Mouse (Mus musculus): ENCODE measurements at regions not wholly inside any gene's neighbourhood (a gene's known extent, or its start where the extent isn't known, plus 50 kb on each side); places are given as distances from the start of the nearest gene placed in this dataset.
"Not testable (repeated sequence)": the region's sequence is repeated elsewhere in the genome, so short reads cannot be mapped to it uniquely, and the experiment has no call there.

- no peaks in the 10 kb centered on the region for H3K27me3 ChIP-seq
- peaks cover 6% of the 10 kb centered on the region; the same call in 1 of the 2 replicates for H3K4me1 ChIP-seq
- no peak overlapping the region for H3K4me3 ChIP-seq (replicated peaks)
- ATAC-seq (ENCODE audit: low FRiP score): no peak
- H3K9ac ChIP-seq: no peak overlapping the region
- no peaks in the 10 kb centered on the region for H3K36me3 ChIP-seq (replicated peaks)
- H3K4me2 ChIP-seq: no peak overlapping the region
- H3K9me3 ChIP-seq: no peaks in the 10 kb centered on the region
- no peak overlapping the region for H3K27ac ChIP-seq
Observed at GRCm38 (mm10) chr1:194504207-194504606, 113.8 kb upstream of the Plxna2 start.

GRCm38 (mm10) chr1:194503517-194503916 is 114.5 kb upstream of the Plxna2 start:
- no peak overlapping the region for H3K9ac ChIP-seq
- WGBS: 38% methylated on average over 3 of the region's 3 CpGs
- no peaks in the 10 kb centered on the region for H3K27me3 ChIP-seq
- ATAC-seq (ENCODE audit: low FRiP score): peak; percentile 55; the same call in 1 of the 2 replicates
- no peak overlapping the region for H3K4me3 ChIP-seq (replicated peaks)
- no peaks in the 10 kb centered on the region for H3K36me3 ChIP-seq (replicated peaks)
- H3K4me2 ChIP-seq: no peak overlapping the region
- peaks cover 6% of the 10 kb centered on the region; the same call in 1 of the 2 replicates for H3K4me1 ChIP-seq
- H3K27ac ChIP-seq: no peak overlapping the region
- no peaks in the 10 kb centered on the region for H3K9me3 ChIP-seq

GRCm38 (mm10) chr1:194496424-194496823 is 121.6 kb upstream of the Plxna2 start:
- WGBS: 84% methylated on average over 2 of the region's 2 CpGs
- H3K9me3 ChIP-seq: no peaks in the 10 kb centered on the region
- no peaks in the 10 kb centered on the region for H3K27me3 ChIP-seq
- no peak overlapping the region for H3K4me2 ChIP-seq
- no peak overlapping the region for H3K4me3 ChIP-seq (replicated peaks)
- H3K36me3 ChIP-seq (replicated peaks): no peaks in the 10 kb centered on the region
- no peak overlapping the region for H3K27ac ChIP-seq
- H3K4me1 ChIP-seq: no peaks in the 10 kb centered on the region
- no peak overlapping the region for H3K9ac ChIP-seq
- ATAC-seq (ENCODE audit: low FRiP score): no peak

GRCm38 (mm10) chr1:194491111-194491510 is 126.9 kb upstream of the Plxna2 start:
- H3K36me3 ChIP-seq (replicated peaks): no peaks in the 10 kb centered on the region
- H3K4me2 ChIP-seq: no peak overlapping the region
- ATAC-seq (ENCODE audit: low FRiP score): no peak
- no peaks in the 10 kb centered on the region for H3K9me3 ChIP-seq
- no peaks in the 10 kb centered on the region for H3K4me1 ChIP-seq
- no peak overlapping the region for H3K27ac ChIP-seq
- no peak overlapping the region for H3K9ac ChIP-seq
- no peaks in the 10 kb centered on the region for H3K27me3 ChIP-seq
- no peak overlapping the region for H3K4me3 ChIP-seq (replicated peaks)

GRCm38 (mm10) chr1:194488126-194488525 is 129.9 kb upstream of the Plxna2 start:
- H3K9ac ChIP-seq: no peak overlapping the region
- no peaks in the 10 kb centered on the region for H3K27me3 ChIP-seq
- H3K4me3 ChIP-seq (replicated peaks): no peak overlapping the region
- no peaks in the 10 kb centered on the region for H3K4me1 ChIP-seq
- no peak overlapping the region for H3K27ac ChIP-seq
- ATAC-seq (ENCODE audit: low FRiP score): no peak
- no peak overlapping the region for H3K4me2 ChIP-seq
- no peaks in the 10 kb centered on the region for H3K9me3 ChIP-seq
- no peaks in the 10 kb centered on the region for H3K36me3 ChIP-seq (replicated peaks)

- no peaks in the 10 kb centered on the region for H3K27me3 ChIP-seq
- no peak overlapping the region for H3K27ac ChIP-seq
- no peak overlapping the region for H3K4me2 ChIP-seq
- no peak overlapping the region for H3K9ac ChIP-seq
- H3K9me3 ChIP-seq: no peaks in the 10 kb centered on the region
- H3K4me3 ChIP-seq (replicated peaks): no peak overlapping the region
- H3K4me1 ChIP-seq: no peaks in the 10 kb centered on the region
- ATAC-seq (ENCODE audit: low FRiP score): no peak
- no peaks in the 10 kb centered on the region for H3K36me3 ChIP-seq (replicated peaks)
Observed at GRCm38 (mm10) chr1:194482717-194483059, 135.3 kb upstream of the Plxna2 start.

- Histone ChIP-seq H3K4me3 (replicated peaks) (no peak overlapping the region), H3K4me2 (no peak overlapping the region), H3K27me3 (no peaks in the 10 kb centered on the region), H3K4me1 (no peaks in the 10 kb centered on the region), H3K9me3 (no peaks in the 10 kb centered on the region), H3K36me3 (replicated peaks) (no peaks in the 10 kb centered on the region), H3K27ac (no peak overlapping the region), H3K9ac (no peak overlapping the region)
- ATAC-seq (ENCODE audit: low FRiP score): no peak
- 82% methylated on average over 6 of the region's 6 CpGs for WGBS
Observed at GRCm38 (mm10) chr1:194482001-194482716, 135.9 kb upstream of the Plxna2 start.

- not testable (repeated sequence) for H3K9ac ChIP-seq; H3K4me1 ChIP-seq; H3K9me3 ChIP-seq; ATAC-seq (ENCODE audit: low FRiP score); H3K4me2 ChIP-seq; H3K27me3 ChIP-seq; H3K4me3 ChIP-seq (replicated peaks); H3K36me3 ChIP-seq (replicated peaks); H3K27ac ChIP-seq
- 90% methylated on average over 2 of the region's 2 CpGs for WGBS
Observed at GRCm38 (mm10) chr1:194471281-194471680, 146.7 kb upstream of the Plxna2 start.

- H3K9me3 ChIP-seq: no peaks in the 10 kb centered on the region
- no peak overlapping the region for H3K27ac ChIP-seq
- no peaks in the 10 kb centered on the region for H3K36me3 ChIP-seq (replicated peaks)
- no peaks in the 10 kb centered on the region for H3K27me3 ChIP-seq
- ATAC-seq (ENCODE audit: low FRiP score): no peak
- WGBS: 88% methylated on average over 1 of the region's 1 CpGs
- H3K4me3 ChIP-seq (replicated peaks): no peak overlapping the region
- no peak overlapping the region for H3K4me2 ChIP-seq
- H3K4me1 ChIP-seq: no peaks in the 10 kb centered on the region
- H3K9ac ChIP-seq: no peak overlapping the region
Observed at GRCm38 (mm10) chr1:194452480-194452879, 165.5 kb upstream of the Plxna2 start.

GRCm38 (mm10) chr1:194443681-194444080 is 174.3 kb upstream of the Plxna2 start:
- 74% methylated on average over 1 of the region's 1 CpGs for WGBS
- no peaks in the 10 kb centered on the region for H3K36me3 ChIP-seq (replicated peaks)

GRCm38 (mm10) chr1:194437301-194437700 is 180.7 kb upstream of the Plxna2 start:
- H3K4me1 ChIP-seq: no peaks in the 10 kb centered on the region
- H3K36me3 ChIP-seq (replicated peaks): no peaks in the 10 kb centered on the region
- 79% methylated on average over 5 of the region's 5 CpGs for WGBS
- no peaks in the 10 kb centered on the region for H3K9me3 ChIP-seq
- no peak overlapping the region for H3K9ac ChIP-seq
- no peak overlapping the region for H3K4me3 ChIP-seq (replicated peaks)
- no peak overlapping the region for H3K4me2 ChIP-seq
- no peak for ATAC-seq (ENCODE audit: low FRiP score)
- H3K27me3 ChIP-seq: no peaks in the 10 kb centered on the region
- H3K27ac ChIP-seq: no peak overlapping the region

More at GRCm38 (mm10) chr1:194443681-194444080, 174.3 kb upstream of the Plxna2 start:
- H3K9me3 ChIP-seq: no peaks in the 10 kb centered on the region
- H3K4me3 ChIP-seq (replicated peaks): no peak overlapping the region
- H3K9ac ChIP-seq: no peak overlapping the region
- no peak for ATAC-seq (ENCODE audit: low FRiP score)
- H3K4me1 ChIP-seq: no peaks in the 10 kb centered on the region
- H3K27me3 ChIP-seq: no peaks in the 10 kb centered on the region
- H3K27ac ChIP-seq: no peak overlapping the region
- no peak overlapping the region for H3K4me2 ChIP-seq

- H3K27me3 ChIP-seq: no peaks in the 10 kb centered on the region
- no peak overlapping the region for H3K27ac ChIP-seq
- 55% methylated on average over 3 of the region's 3 CpGs for WGBS
- H3K9me3 ChIP-seq: no peaks in the 10 kb centered on the region
- ATAC-seq (ENCODE audit: low FRiP score): no peak
- H3K9ac ChIP-seq: no peak overlapping the region
- H3K4me2 ChIP-seq: no peak overlapping the region
- H3K4me3 ChIP-seq (replicated peaks): no peak overlapping the region
- H3K4me1 ChIP-seq: no peaks in the 10 kb centered on the region
- no peaks in the 10 kb centered on the region for H3K36me3 ChIP-seq (replicated peaks)
Observed at GRCm38 (mm10) chr1:194435060-194435459, 183.0 kb upstream of the Plxna2 start.

- Histone ChIP-seq H3K9me3 (no peaks in the 10 kb centered on the region), H3K4me1 (no peaks in the 10 kb centered on the region), H3K4me2 (no peak overlapping the region), H3K27ac (no peak overlapping the region), H3K36me3 (replicated peaks) (no peaks in the 10 kb centered on the region), H3K9ac (no peak overlapping the region), H3K4me3 (replicated peaks) (no peak overlapping the region), H3K27me3 (no peaks in the 10 kb centered on the region)
- 82% methylated on average over 3 of the region's 3 CpGs for WGBS
- ATAC-seq (ENCODE audit: low FRiP score): no peak
Observed at GRCm38 (mm10) chr1:194428586-194428985, 189.4 kb upstream of the Plxna2 start.

Data from forebrain, embryonic 12.5 days (tissue).